Mouse (Mus musculus) layer of hippocampus, adult 9-11 months (tissue): Measurements from ENCODE around the gene Pira2.
"Not testable (repeated sequence)": the region's sequence is repeated elsewhere in the genome, so short reads cannot be mapped to it uniquely, and the experiment has no call there.

Experiments used
- DNase-seq: peaks from one replicate; pipeline ENCODE4 v3.0.0; 2022

The Pira2 gene

GRCm38 (mm10) chr7:3844951-3845350, at the start of gene Pira2:
Gene Pira2 (minus strand): TSS chr7:3845051.
- DNase-seq, result not testable (repeated sequence)

- not testable (repeated sequence) for DNase-seq
Measured at GRCm38 (mm10) chr7:3875032-3875431, 30.2 kb upstream of the Pira2 start.

- not testable (repeated sequence) for DNase-seq
Measured at GRCm38 (mm10) chr7:3837854-3838253, 7.0 kb downstream of the Pira2 start.

GRCm38 (mm10) chr7:3830633-3831032, 14.2 kb downstream of the Pira2 start:
- DNase-seq, result not testable (repeated sequence)

- not testable (repeated sequence) for DNase-seq
Measured at GRCm38 (mm10) chr7:3825599-3825998, 19.3 kb downstream of the Pira2 start, which contains the start of gene Gm15448. Gene Gm15448 (minus strand): TSS chr7:3825687.

- not testable (repeated sequence) for DNase-seq
Measured at GRCm38 (mm10) chr7:3811912-3812311, 32.9 kb downstream of the Pira2 start.

GRCm38 (mm10) chr7:3802935-3803334, 41.9 kb downstream of the Pira2 start:
- DNase-seq, result not testable (repeated sequence)

GRCm38 (mm10) chr7:3799940-3800339, 44.9 kb downstream of the Pira2 start:
- not testable (repeated sequence) for DNase-seq

- not testable (repeated sequence) for DNase-seq
Measured at GRCm38 (mm10) chr7:3796286-3796685, 48.6 kb downstream of the Pira2 start.
